Mouse (Mus musculus) hindbrain, embryonic 12.5 days (tissue): Measurements from ENCODE around the gene 1110059E24Rik. TPM values are rescaled to one million over a fixed set of nuclear protein-coding genes. Genes with fewer than 3 reads are reported as not detected.
A peak's percentile ranks its signal among the peaks of the same experiment; 100 is the strongest.
"Not testable (repeated sequence)": the region's sequence is repeated elsewhere in the genome, so short reads cannot be mapped to it uniquely, and the experiment has no call there.

ENCODE experiments used
- ATAC-seq: fragments of 200-750 bp; cut with Nextera tagmentation; 2 replicates; pipeline ENCODE4 v1.8.0; 2017; ENCODE audit warnings: moderate TSS enrichment; ENCODE audit not compliant: low FRiP score
- H3K27ac ChIP-seq: fragments of 300-500 bp; sonication (generic); 2 replicates; pipeline ENCODE4 v1.5.1; 2016; ENCODE audit warnings: mild to moderate bottlenecking
- H3K27me3 ChIP-seq: fragments of 300-500 bp; sonication (generic); 2 replicates; pipeline ENCODE4 v1.6.1; 2016; ENCODE audit warnings: mild to moderate bottlenecking
- H3K36me3 ChIP-seq: fragments of 300-500 bp; sonication (generic); 2 replicates; pipeline ENCODE4 v1.6.1; 2016; ENCODE audit warnings: mild to moderate bottlenecking
- H3K4me1 ChIP-seq: fragments of 300-500 bp; sonication (generic); 2 replicates; pipeline ENCODE4 v1.6.1; 2016
- H3K4me2 ChIP-seq: fragments of 300-500 bp; sonication (generic); replicated peaks from 2 replicates; pipeline ENCODE4 v1.6.1; 2016; ENCODE audit warnings: mild to moderate bottlenecking
- H3K4me3 ChIP-seq: fragments of 300-500 bp; sonication (generic); 2 replicates; pipeline ENCODE4 v1.5.1; 2016; ENCODE audit warnings: mild to moderate bottlenecking
- H3K9ac ChIP-seq: fragments of 300-500 bp; sonication (generic); 2 replicates; pipeline ENCODE4 v1.6.1; 2016; ENCODE audit warnings: mild to moderate bottlenecking, moderate library complexity
- H3K9me3 ChIP-seq: fragments of 300-500 bp; sonication (generic); replicated peaks from 2 replicates; pipeline ENCODE4 v1.6.1; 2016; ENCODE audit warnings: mild to moderate bottlenecking
- WGBS: fragments of 180-500 bp; shearing (Covaris S2); methylation state at CpG from one replicate; pipeline ENCODE4 v1.1.7; 2016; 5-methylcytosine and 5-hydroxymethylcytosine counted together
- polyA plus RNA-seq: library from polyadenylated mRNA; unstranded; fragments of >200 nt; fragmentation: Nextera tagmentation; extraction: Ambion mirVana; gene quantifications from 2 replicates; pipeline ENCODE4 v1.2.1, GENCODE M21; 2016

Gene 1110059E24Rik
- polyA plus RNA-seq, 1 experiment from 2014 or later = 58.7 TPM

- Histone ChIP-seq H3K4me2 (no peak overlapping the region), H3K36me3 (no peaks in the 10 kb centered on the region), H3K4me1 (no peaks in the 10 kb centered on the region), H3K9ac (no peak overlapping the region), H3K27ac (no peak overlapping the region), H3K9me3 (no peaks in the 10 kb centered on the region), H3K4me3 (no peak overlapping the region), H3K27me3 (no peaks in the 10 kb centered on the region)
- 81% methylated on average over 4 of the region's 4 CpGs for WGBS
- ATAC-seq = no peak
These were observed 7.5 kb downstream of the 1110059E24Rik start for GRCm38 (mm10) chr19:21645301-21645700.

DNA sequence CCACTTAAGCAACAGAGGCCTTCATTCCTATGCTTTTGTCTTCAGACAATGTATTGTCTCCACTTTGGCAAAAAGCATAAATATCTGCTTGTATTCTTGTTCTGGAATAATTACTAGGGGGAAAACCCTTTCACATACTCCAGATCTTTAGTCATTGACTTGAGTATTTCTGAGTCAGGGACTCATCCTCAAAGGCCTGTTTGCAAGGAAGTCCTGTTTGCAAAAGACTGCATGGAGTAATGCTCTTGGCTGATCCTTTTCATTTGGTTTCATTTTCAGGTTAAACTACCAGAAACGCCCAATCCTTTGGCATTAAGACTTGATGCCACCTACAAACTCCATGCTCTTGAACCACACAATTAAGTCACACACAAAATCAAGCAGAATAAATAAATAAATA is 8.8 kb downstream of the 1110059E24Rik start:
- ATAC-seq = no peak
- 82% methylated on average over 1 of the region's 1 CpGs for WGBS
- H3K36me3 ChIP-seq = no peaks in the 10 kb centered on the region
- no peak overlapping the region for H3K27ac ChIP-seq
- H3K9me3 ChIP-seq = no peaks in the 10 kb centered on the region
- H3K4me2 ChIP-seq = no peak overlapping the region
- H3K4me1 ChIP-seq = no peaks in the 10 kb centered on the region
- H3K4me3 ChIP-seq = no peak overlapping the region
- no peaks in the 10 kb centered on the region for H3K27me3 ChIP-seq
- no peak overlapping the region for H3K9ac ChIP-seq

GRCm38 (mm10) chr19:21637672-21638071 is 15.1 kb downstream of the 1110059E24Rik start:
- no peak overlapping the region for H3K4me2 ChIP-seq
- H3K4me3 ChIP-seq = no peak overlapping the region
- no peak for ATAC-seq
- H3K9ac ChIP-seq = no peak overlapping the region
- H3K27ac ChIP-seq = no peak overlapping the region
- no peaks in the 10 kb centered on the region for H3K36me3 ChIP-seq
- 91% methylated on average over 7 of the region's 7 CpGs for WGBS
- H3K9me3 ChIP-seq = no peaks in the 10 kb centered on the region
- H3K4me1 ChIP-seq = no peaks in the 10 kb centered on the region
- H3K27me3 ChIP-seq = no peaks in the 10 kb centered on the region

GRCm38 (mm10) chr19:21636907-21637306 is 15.9 kb downstream of the 1110059E24Rik start:
- H3K27me3 ChIP-seq = no peaks in the 10 kb centered on the region
- H3K27ac ChIP-seq = no peak overlapping the region
- ATAC-seq = no peak
- no peaks in the 10 kb centered on the region for H3K4me1 ChIP-seq
- no peak overlapping the region for H3K4me2 ChIP-seq
- H3K9me3 ChIP-seq = no peaks in the 10 kb centered on the region
- H3K9ac ChIP-seq = no peak overlapping the region
- no peaks in the 10 kb centered on the region for H3K36me3 ChIP-seq
- H3K4me3 ChIP-seq = no peak overlapping the region
- WGBS = 86% methylated on average over 3 of the region's 3 CpGs

- Histone ChIP-seq H3K36me3 (no peaks in the 10 kb centered on the region), H3K4me1 (peaks cover 3% of the 10 kb centered on the region; the same call in 1 of the 2 replicates), H3K9ac (no peak overlapping the region), H3K4me2 (no peak overlapping the region), H3K9me3 (no peaks in the 10 kb centered on the region), H3K4me3 (no peak overlapping the region), H3K27ac (no peak overlapping the region), H3K27me3 (no peaks in the 10 kb centered on the region)
- ATAC-seq = no peak
- WGBS = 96% methylated on average over 2 of the region's 2 CpGs
These were observed 17.4 kb downstream of the 1110059E24Rik start for GRCm38 (mm10) chr19:21635406-21635805.

GRCm38 (mm10) chr19:21630656-21631331 is 22.0 kb downstream of the 1110059E24Rik start:
- H3K36me3 ChIP-seq = no peaks in the 10 kb centered on the region
- no peaks in the 10 kb centered on the region for H3K27me3 ChIP-seq
- peaks cover 8% of the 10 kb centered on the region; the same call in 1 of the 2 replicates for H3K4me1 ChIP-seq
- WGBS = 70% methylated on average over 14 of the region's 14 CpGs
- no peak overlapping the region for H3K4me3 ChIP-seq
- H3K9ac ChIP-seq = no peak overlapping the region
- no peak overlapping the region for H3K4me2 ChIP-seq
- no peak for ATAC-seq
- no peaks in the 10 kb centered on the region for H3K9me3 ChIP-seq
- 0 out of 2 replicates have a peak overlapping the region, but pooled peaks have one; percentile 30 for H3K27ac ChIP-seq

DNA sequence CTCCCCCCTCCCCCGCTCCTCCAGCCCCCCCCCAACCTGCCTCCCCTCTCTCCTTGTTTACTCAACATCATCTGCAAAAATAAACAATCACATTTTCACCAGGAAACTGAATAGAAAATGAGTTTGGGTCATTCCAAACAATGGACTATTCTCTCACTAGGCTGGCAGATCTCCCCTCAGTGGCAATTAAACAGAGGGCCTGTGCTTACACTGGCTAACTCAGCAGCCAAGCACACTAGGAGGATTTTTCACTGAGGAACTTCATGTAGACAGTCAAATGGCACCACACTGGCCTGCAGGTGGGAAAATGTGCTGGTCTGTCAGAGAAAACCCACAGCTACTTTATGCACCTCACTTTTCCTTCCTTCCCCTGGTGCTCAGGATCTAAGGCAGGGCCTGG is 23.3 kb downstream of the 1110059E24Rik start:
- WGBS = 55% methylated on average over 1 of the region's 1 CpGs
- H3K27ac ChIP-seq = no peak overlapping the region
- no peaks in the 10 kb centered on the region for H3K36me3 ChIP-seq
- no peaks in the 10 kb centered on the region for H3K9me3 ChIP-seq
- peaks cover 8% of the 10 kb centered on the region; the same call in 1 of the 2 replicates for H3K4me1 ChIP-seq
- no peak for ATAC-seq
- H3K9ac ChIP-seq = no peak overlapping the region
- H3K4me3 ChIP-seq = no peak overlapping the region
- no peak overlapping the region for H3K4me2 ChIP-seq
- H3K27me3 ChIP-seq = no peaks in the 10 kb centered on the region

- ATAC-seq = no peak
- WGBS = 94% methylated on average over 1 of the region's 1 CpGs
These were observed 23.7 kb downstream of the 1110059E24Rik start for GRCm38 (mm10) chr19:21629030-21629429.

DNA sequence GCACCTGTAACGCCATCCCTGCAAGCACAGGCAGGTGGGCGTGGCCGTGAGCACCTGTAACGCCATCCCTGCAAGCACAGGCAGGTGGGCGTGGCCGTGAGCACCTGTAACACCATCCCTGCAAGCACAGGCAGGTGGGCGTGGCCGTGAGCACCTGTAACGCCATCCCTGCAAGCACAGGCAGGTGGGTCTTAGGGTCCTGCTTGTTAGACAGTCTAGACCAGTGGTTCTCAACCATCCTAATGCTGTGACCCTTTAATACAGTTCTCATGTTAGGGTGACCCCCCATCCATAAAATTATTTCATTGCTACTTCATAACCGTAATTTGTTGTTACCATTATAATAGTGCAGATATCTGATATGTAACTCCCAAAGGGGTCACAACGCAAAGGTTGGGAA is 24.3 kb downstream of the 1110059E24Rik start:
- ATAC-seq = not testable (repeated sequence)

More at GRCm38 (mm10) chr19:21629030-21629429, 23.7 kb downstream of the 1110059E24Rik start:
- no peaks in the 10 kb centered on the region for H3K27me3 ChIP-seq
- H3K4me3 ChIP-seq = no peak overlapping the region
- H3K36me3 ChIP-seq = no peaks in the 10 kb centered on the region
- H3K27ac ChIP-seq = no peak overlapping the region
- no peak overlapping the region for H3K4me2 ChIP-seq
- H3K9ac ChIP-seq = no peak overlapping the region
- H3K4me1 ChIP-seq = peaks cover 8% of the 10 kb centered on the region; the same call in 1 of the 2 replicates
- H3K9me3 ChIP-seq = no peaks in the 10 kb centered on the region

DNA sequence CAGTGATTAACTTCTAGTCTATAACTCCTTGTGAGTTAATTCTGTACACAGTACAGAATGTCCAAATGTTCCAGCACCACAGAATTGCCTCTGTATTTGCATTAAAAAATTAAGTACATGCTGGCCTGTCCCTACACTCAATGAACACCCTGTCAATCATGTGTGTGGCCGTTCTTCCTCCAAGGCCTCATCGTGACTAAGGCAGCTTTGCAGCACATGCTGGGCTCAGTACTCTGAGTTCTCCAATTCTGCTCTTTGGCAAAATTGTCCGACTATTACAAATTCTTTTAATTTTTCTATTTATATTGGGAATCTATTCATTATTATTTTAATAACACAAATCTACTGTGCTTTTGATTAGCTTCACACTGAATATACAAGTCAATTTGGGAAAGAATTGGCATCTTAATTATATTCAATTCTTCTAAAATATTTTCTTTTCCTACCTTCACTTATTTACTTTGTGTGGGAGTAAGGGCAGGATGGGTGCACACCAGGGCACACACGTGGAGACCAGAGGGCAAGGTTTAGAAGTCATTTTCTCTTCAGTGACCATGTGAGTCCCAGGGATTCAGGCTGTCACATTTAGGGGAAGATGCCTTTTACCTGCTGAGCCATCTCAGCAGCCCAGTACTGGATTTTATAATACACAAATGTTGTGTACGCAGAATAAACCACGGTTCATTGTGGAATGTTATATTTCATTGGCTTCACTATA is 26.3 kb downstream of the 1110059E24Rik start:
- ATAC-seq = no peak
- H3K27me3 ChIP-seq = no peaks in the 10 kb centered on the region
- no peak overlapping the region for H3K9ac ChIP-seq
- H3K36me3 ChIP-seq = no peaks in the 10 kb centered on the region
- no peak overlapping the region for H3K4me3 ChIP-seq
- no peak overlapping the region for H3K27ac ChIP-seq
- 83% methylated on average over 6 of the region's 6 CpGs for WGBS
- no peaks in the 10 kb centered on the region for H3K9me3 ChIP-seq
- no peak overlapping the region for H3K4me2 ChIP-seq
- H3K4me1 ChIP-seq = peaks cover 8% of the 10 kb centered on the region; the same call in 1 of the 2 replicates

More for the DNA sequence above, 24.3 kb downstream of the 1110059E24Rik start:
- not testable (repeated sequence) for H3K4me1 ChIP-seq, H3K4me3 ChIP-seq, H3K9ac ChIP-seq, H3K27ac ChIP-seq, H3K36me3 ChIP-seq, H3K4me2 ChIP-seq, H3K27me3 ChIP-seq, H3K9me3 ChIP-seq
- 62% methylated on average over 11 of the region's 11 CpGs for WGBS

DNA sequence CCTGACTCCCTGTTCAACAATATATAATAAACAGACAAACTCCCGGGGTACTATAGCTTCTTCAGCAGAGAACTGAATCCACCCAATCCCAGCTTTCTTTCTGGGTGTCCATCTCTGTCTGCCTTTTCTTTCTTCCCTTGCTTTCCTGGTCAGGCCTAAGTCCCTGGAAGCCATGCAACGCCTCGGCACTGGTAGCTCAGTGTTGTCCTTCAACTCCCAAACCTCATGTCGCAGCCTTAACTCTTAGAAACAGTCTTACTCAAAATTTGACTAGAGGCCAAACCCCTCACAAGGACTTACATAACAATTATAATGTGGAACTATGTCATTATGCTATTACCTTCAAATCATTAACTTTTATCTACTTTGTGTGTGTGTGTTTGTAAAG is 28.6 kb downstream of the 1110059E24Rik start:
- H3K27me3 ChIP-seq = no peaks in the 10 kb centered on the region

DNA sequence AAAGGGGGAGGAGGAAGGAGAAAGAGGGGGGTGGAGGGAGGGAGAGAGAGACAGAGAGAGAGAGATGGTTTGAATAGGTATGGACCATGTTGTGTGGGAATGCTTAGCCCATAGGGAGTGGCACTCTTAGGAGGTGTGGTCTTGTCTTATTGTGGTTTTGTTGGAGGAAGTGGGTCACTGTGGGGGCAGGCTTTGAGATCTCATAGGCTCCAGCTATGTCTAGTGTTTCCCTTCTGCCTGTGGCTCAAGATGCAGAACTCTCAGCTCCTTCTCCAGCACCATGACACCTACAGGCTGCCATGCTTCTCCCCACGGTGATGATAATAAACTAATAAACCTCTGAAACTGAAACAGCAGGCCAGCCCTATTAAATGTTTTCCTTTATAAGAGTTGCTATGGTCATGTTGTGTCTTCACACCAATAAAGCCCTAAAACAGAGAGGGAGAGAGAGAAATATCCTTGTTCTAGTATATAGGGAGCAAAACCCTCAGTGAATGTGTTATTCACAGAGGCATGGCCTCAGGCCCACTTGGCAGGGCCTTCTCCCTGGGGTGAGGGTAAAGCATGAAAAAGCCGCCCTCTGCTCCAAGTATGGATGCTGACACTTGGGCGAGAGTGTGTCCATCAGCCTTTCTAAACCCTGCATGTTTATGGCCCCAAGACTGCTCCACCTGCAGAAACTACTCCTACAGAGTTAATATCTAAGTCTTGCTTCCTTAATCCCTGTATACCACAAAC is 29.2 kb downstream of the 1110059E24Rik start:
- 88% methylated on average over 3 of the region's 3 CpGs for WGBS
- H3K4me1 ChIP-seq = no peaks in the 10 kb centered on the region
- H3K36me3 ChIP-seq = no peaks in the 10 kb centered on the region
- H3K9me3 ChIP-seq = no peaks in the 10 kb centered on the region
- H3K27ac ChIP-seq = no peak overlapping the region
- no peak overlapping the region for H3K9ac ChIP-seq
- no peaks in the 10 kb centered on the region for H3K27me3 ChIP-seq
- no peak overlapping the region for H3K4me2 ChIP-seq
- H3K4me3 ChIP-seq = no peak overlapping the region
- ATAC-seq = no peak

More for the DNA sequence above, 28.6 kb downstream of the 1110059E24Rik start:
- no peak overlapping the region for H3K27ac ChIP-seq
- no peaks in the 10 kb centered on the region for H3K36me3 ChIP-seq
- no peaks in the 10 kb centered on the region for H3K4me1 ChIP-seq
- no peak for ATAC-seq
- no peaks in the 10 kb centered on the region for H3K9me3 ChIP-seq
- H3K4me2 ChIP-seq = no peak overlapping the region
- H3K9ac ChIP-seq = no peak overlapping the region
- 92% methylated on average over 4 of the region's 4 CpGs for WGBS
- no peak overlapping the region for H3K4me3 ChIP-seq
